Mouse (Mus musculus): ENCODE data around the gene Tut7.

DNA sequence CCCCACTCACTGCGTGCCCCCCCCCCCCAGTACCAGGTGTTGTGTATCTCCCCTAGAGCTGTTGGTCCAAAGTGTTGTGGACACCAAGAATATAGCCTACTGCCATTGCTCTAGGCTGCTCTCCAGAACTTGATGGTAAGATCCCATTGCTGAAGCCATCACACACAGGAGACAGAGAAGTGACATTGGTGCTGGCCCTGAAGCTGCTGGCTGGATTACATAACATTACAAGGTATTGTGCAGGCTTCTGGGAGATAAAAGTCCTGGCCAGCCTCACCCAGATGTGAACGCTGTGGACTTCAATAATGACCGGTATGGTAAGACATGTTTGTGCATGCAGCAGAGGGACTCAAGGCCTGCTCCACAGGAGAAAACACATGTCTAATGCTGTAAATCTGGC, 15.5 kb upstream of the Tut7 start:
- no peak for TF ChIP-seq CTCF (conservative IDR thresholded peaks at IDR 0.05; ENCODE audit: low read length)
- no peak for TF ChIP-seq NANOG (IDR thresholded peaks at IDR 0.05; ENCODE audit: borderline replicate concordance, low read length)
- no peak for TF ChIP-seq POU5F1 (IDR thresholded peaks at IDR 0.05; ENCODE audit: borderline replicate concordance, low read length)
